ENCODE assay signal across 25 mouse cellular contexts in genomic region chr15:18626961-18627360, GRCm38 (mm10).
A peak's percentile ranks its signal among the peaks of the same experiment; 100 is the strongest.
DNase-seq lines count a peak whose midpoint lies in the region; ATAC-seq and TF ChIP-seq lines count a peak whose summit lies in the region.
"Had no signal": no experiment of that assay in that cellular context is flagged by ENCODE, and none has a peak within 500 bp of the region (broad histone marks: within the 10 kb centered on the region; RNA-seq: fewer than 3 reads in every experiment).

No protein-coding gene starts in this region.

- no peak overlapping the region for H3K27ac ChIP-seq in embryonic facial prominence, embryonic 14.5 days (replicated peaks; ENCODE audit: low read depth, low read length)
- H3K27ac ChIP-seq in embryonic facial prominence, embryonic 10.5 days (replicated peaks) = no peak overlapping the region
- H3K27ac ChIP-seq in forebrain, embryonic 14.5 days (ENCODE audit: low read depth, low read length) = no peak overlapping the region
- no peak overlapping the region for H3K27ac ChIP-seq in forebrain, postnatal 0 days (ENCODE audit: low read depth, low read length)
- H3K27ac ChIP-seq: embryonic facial prominence, embryonic 13.5 days; heart, adult 2 months; heart, embryonic 10.5 days; heart, embryonic 13.5 days; hindbrain, embryonic 14.5 days; hindbrain, postnatal 0 days had no signal

- H3K9ac ChIP-seq in embryonic facial prominence, embryonic 14.5 days (ENCODE audit: low read depth, low read length) = no peak overlapping the region
- H3K9ac ChIP-seq in forebrain, embryonic 14.5 days (ENCODE audit: low read length) = no peak overlapping the region
- H3K9ac ChIP-seq in forebrain, postnatal 0 days = no peak overlapping the region
- H3K9ac ChIP-seq: embryonic facial prominence, embryonic 13.5 days; heart, embryonic 13.5 days; hindbrain, embryonic 14.5 days had no signal

- no peaks in the 10 kb centered on the region for H3K9me3 ChIP-seq in embryonic facial prominence, embryonic 14.5 days (ENCODE audit: control insufficient read depth, low read length)
- H3K9me3 ChIP-seq in embryonic facial prominence, embryonic 10.5 days = no peaks in the 10 kb centered on the region
- H3K9me3 ChIP-seq in forebrain, embryonic 14.5 days (replicated peaks; ENCODE audit: control insufficient read depth, low read length) = no peaks in the 10 kb centered on the region
- H3K9me3 ChIP-seq in forebrain, postnatal 0 days (ENCODE audit: low read length) = no peaks in the 10 kb centered on the region
- H3K9me3 ChIP-seq: embryonic facial prominence, embryonic 13.5 days; heart, embryonic 10.5 days; heart, embryonic 13.5 days had no signal

- no peak for TF ChIP-seq CTCF in forebrain, postnatal 0 days (IDR thresholded peaks at IDR 0.05; ENCODE audit: low read depth)

- ATAC-seq in embryonic facial prominence, embryonic 14.5 days (ENCODE audit: low read depth) = no peak
- ATAC-seq in forebrain, embryonic 14.5 days = peak; percentile 48; the same call in 1 of the 2 replicates
- no peak for ATAC-seq in forebrain, postnatal 0 days
- ATAC-seq: hindbrain, postnatal 0 days; inflammation-experienced regulatory T-cells, adult 6 months; intestine, embryonic 16.5 days; Patski had no signal

- no peak overlapping the region for H3K4me3 ChIP-seq in embryonic facial prominence, embryonic 14.5 days (ENCODE audit: low read depth, low read length)
- no peak overlapping the region for H3K4me3 ChIP-seq in embryonic facial prominence, embryonic 10.5 days
- no peak overlapping the region for H3K4me3 ChIP-seq in forebrain, embryonic 14.5 days (ENCODE audit: low read depth, low read length)
- H3K4me3 ChIP-seq in forebrain, postnatal 0 days (ENCODE audit: low read depth, low read length) = no peak overlapping the region
- H3K4me3 ChIP-seq: embryonic facial prominence, embryonic 13.5 days; heart, adult 2 months; heart, embryonic 10.5 days; heart, embryonic 13.5 days had no signal

- peak; percentile 7 for DNase-seq in embryonic facial prominence, embryonic 14.5 days (ENCODE audit: low spot score)
- DNase-seq in embryonic facial prominence, embryonic 10.5 days (ENCODE audit: low spot score) = no peak
- DNase-seq in forebrain, embryonic 14.5 days (ENCODE audit: low spot score) = peak; percentile 59
- DNase-seq in forebrain, postnatal 0 days = no peak
- peak; percentile 21 for DNase-seq in retina, postnatal 1 day
- DNase-seq in retina, embryonic 14.5 days (ENCODE audit: low spot score) = no peak
- DNase-seq: adrenal gland, postnatal 10 days; adrenal gland, postnatal 36 days; cerebellum, adult 11 months; cerebellum, adult 2 months; cerebellum, adult 9-11 months; cerebellum, postnatal 25 days; gastrocnemius, postnatal 10 days; gastrocnemius, postnatal 36 days; heart, adult 2 months; heart, postnatal 14 days; heart, postnatal 4 days had no signal

- no peak overlapping the region for H3K4me2 ChIP-seq in embryonic facial prominence, embryonic 14.5 days (ENCODE audit: low read depth, low read length)
- no peak overlapping the region for H3K4me2 ChIP-seq in forebrain, embryonic 14.5 days (ENCODE audit: low read length)
- H3K4me2 ChIP-seq in forebrain, postnatal 0 days (ENCODE audit: low read depth) = no peak overlapping the region
- H3K4me2 ChIP-seq: embryonic facial prominence, embryonic 13.5 days; heart, embryonic 13.5 days; hindbrain, embryonic 14.5 days had no signal

- no peaks in the 10 kb centered on the region for H3K36me3 ChIP-seq in embryonic facial prominence, embryonic 14.5 days (ENCODE audit: control insufficient read depth, insufficient read depth, low read length)
- H3K36me3 ChIP-seq in embryonic facial prominence, embryonic 10.5 days (replicated peaks) = no peaks in the 10 kb centered on the region
- no peaks in the 10 kb centered on the region for H3K36me3 ChIP-seq in forebrain, embryonic 14.5 days (ENCODE audit: control insufficient read depth, insufficient read depth, low read length)
- H3K36me3 ChIP-seq in forebrain, postnatal 0 days (ENCODE audit: insufficient read depth) = no peaks in the 10 kb centered on the region
- H3K36me3 ChIP-seq: embryonic facial prominence, embryonic 13.5 days; heart, embryonic 10.5 days; heart, embryonic 13.5 days had no signal

- 63% methylated on average over 2 of the region's 2 CpGs for WGBS in embryonic facial prominence, embryonic 14.5 days
- 84% methylated on average over 2 of the region's 2 CpGs for WGBS in embryonic facial prominence, embryonic 10.5 days
- 23% methylated on average over 2 of the region's 2 CpGs for WGBS in forebrain, embryonic 14.5 days
- 20% methylated on average over 2 of the region's 2 CpGs for WGBS in forebrain, postnatal 0 days

- H3K27me3 ChIP-seq in embryonic facial prominence, embryonic 14.5 days (replicated peaks; ENCODE audit: control insufficient read depth, insufficient read depth, low read length) = no peaks in the 10 kb centered on the region
- H3K27me3 ChIP-seq in embryonic facial prominence, embryonic 10.5 days (replicated peaks; ENCODE audit: low read depth, poor library complexity, severe bottlenecking) = no peaks in the 10 kb centered on the region
- no peaks in the 10 kb centered on the region for H3K27me3 ChIP-seq in forebrain, embryonic 14.5 days (replicated peaks; ENCODE audit: control insufficient read depth, insufficient read depth, low read length)
- no peaks in the 10 kb centered on the region for H3K27me3 ChIP-seq in forebrain, postnatal 0 days (ENCODE audit: insufficient read depth, low read length)
- H3K27me3 ChIP-seq: embryonic facial prominence, embryonic 13.5 days; heart, embryonic 13.5 days; Patski had no signal

- H3K4me1 ChIP-seq in embryonic facial prominence, embryonic 14.5 days (ENCODE audit: control insufficient read depth, insufficient read depth, low read length) = no peaks in the 10 kb centered on the region
- no peaks in the 10 kb centered on the region for H3K4me1 ChIP-seq in embryonic facial prominence, embryonic 10.5 days
- H3K4me1 ChIP-seq in forebrain, embryonic 14.5 days (ENCODE audit: control insufficient read depth, insufficient read depth, low read length) = no peaks in the 10 kb centered on the region
- no peaks in the 10 kb centered on the region for H3K4me1 ChIP-seq in forebrain, postnatal 0 days (ENCODE audit: insufficient read depth)
- H3K4me1 ChIP-seq: embryonic facial prominence, embryonic 13.5 days; heart, embryonic 10.5 days; heart, embryonic 13.5 days had no signal

Comparison
In these comparisons a context has a peak if more than half of its experiments do, and no peak if none do; other contexts are left out.
1. DNase-seq: peak in embryonic facial prominence, embryonic 14.5 days (single experiment), forebrain, embryonic 14.5 days (single experiment) and retina, postnatal 1 day (single experiment); none in embryonic facial prominence, embryonic 10.5 days (single experiment), forebrain, postnatal 0 days (single experiment) and retina, embryonic 14.5 days (single experiment).